Mouse (Mus musculus) heart, postnatal 10 days (tissue): ENCODE measurements at regions not wholly inside any gene's neighbourhood (a gene's known extent, or its start where the extent isn't known, plus 50 kb on each side); places are given as distances from the start of the nearest gene placed in this dataset.
A peak's percentile ranks its signal among the peaks of the same experiment; 100 is the strongest.

Experiments
- DNase-seq, 2 experiments: peaks; one replicate each; pipeline ENCODE4 v3.0.0; 2021
- intact Hi-C: fragments of 180-260 bp; cut with DNase I; formaldehyde crosslinking; loops from one replicate; pipeline ENCODE4 v1.15.1; 2025

DNA sequence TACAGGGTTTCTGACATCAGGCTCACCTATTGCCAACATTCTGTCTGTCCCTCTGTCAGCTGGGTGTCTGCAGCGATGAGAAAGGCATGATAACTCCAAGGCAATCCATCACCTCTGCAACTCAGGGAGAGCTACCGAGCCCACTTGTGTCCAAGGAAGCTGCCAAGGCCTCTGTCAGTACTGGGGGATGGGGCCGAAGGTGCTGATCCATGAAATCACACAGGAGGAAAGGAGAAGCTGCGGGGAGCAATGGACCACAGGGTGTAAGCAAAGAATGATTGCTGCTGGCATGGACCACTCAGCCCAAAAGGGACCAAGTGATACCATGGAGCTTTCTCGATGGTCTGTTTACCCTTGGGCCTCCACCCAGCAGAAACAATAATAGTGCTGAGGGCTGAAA, 67.5 kb upstream of the Mid1ip1 start:
- intact Hi-C loops, result no loop called here
- DNase-seq, result no peak

DNA sequence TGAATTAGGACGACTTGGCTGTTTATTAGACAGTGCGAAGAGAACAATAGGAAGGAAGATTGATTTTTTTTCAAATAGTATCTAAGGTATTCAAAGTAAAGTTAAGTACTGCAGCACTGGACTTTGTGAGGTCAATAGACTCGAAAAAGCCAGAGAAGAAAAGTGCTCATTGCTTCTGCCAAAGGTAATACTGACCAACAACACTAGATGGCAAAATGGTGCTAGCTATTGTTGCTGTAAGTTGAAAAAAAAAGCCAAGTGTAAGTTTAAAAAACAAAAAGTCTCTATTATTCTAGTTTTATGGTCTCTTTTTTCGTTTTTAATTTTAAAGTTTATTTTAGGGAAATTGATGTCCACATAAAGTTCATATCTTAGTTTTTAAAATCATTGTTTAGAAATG, 63.9 kb upstream of the Mid1ip1 start:
- intact Hi-C loops, result loop anchor here (5.0 to 10.0 kb wide), 2 partner anchors 321 to 444 kb away; no protein-coding TSS in a partner anchor
- DNase-seq, result peak; percentile 11 to 39
